Mouse (Mus musculus) heart, embryonic 11.5 days (tissue): ENCODE results near the gene Fancc. TPM values are rescaled to one million over a fixed set of nuclear protein-coding genes. Genes with fewer than 3 reads are reported as not detected.
A peak's percentile ranks its signal among the peaks of the same experiment; 100 is the strongest.

Source experiments
- ATAC-seq: fragments of 200-750 bp; cut with Nextera tagmentation; replicated peaks from 2 replicates; pipeline ENCODE4 v1.8.0; 2017; ENCODE audit warnings: moderate library complexity; ENCODE audit not compliant: insufficient number of reproducible peaks, low FRiP score, low TSS enrichment
- H3K27ac ChIP-seq: fragments of 300-500 bp; sonication (generic); 2 replicates; pipeline ENCODE4 v1.5.1; 2014; ENCODE audit warnings: mild to moderate bottlenecking, low read depth, low read length
- H3K27me3 ChIP-seq: fragments of 300-500 bp; sonication (generic); 2 replicates; pipeline ENCODE4 v1.6.1; 2014; ENCODE audit warnings: mild to moderate bottlenecking, low read length, mixed read lengths; ENCODE audit not compliant: control insufficient read depth, insufficient read depth
- H3K36me3 ChIP-seq: fragments of 300-500 bp; sonication (generic); 2 replicates; pipeline ENCODE4 v1.6.1; 2014; ENCODE audit warnings: mild to moderate bottlenecking, low read length, moderate library complexity, mixed read lengths; ENCODE audit not compliant: control insufficient read depth, insufficient read depth
- H3K4me1 ChIP-seq: fragments of 300-500 bp; sonication (generic); 2 replicates; pipeline ENCODE4 v1.6.1; 2014; ENCODE audit warnings: low read length; ENCODE audit not compliant: control insufficient read depth, insufficient read depth
- H3K4me2 ChIP-seq: fragments of 300-500 bp; sonication (generic); 2 replicates; pipeline ENCODE4 v1.6.1; 2014; ENCODE audit warnings: mild to moderate bottlenecking, moderate library complexity
- H3K4me3 ChIP-seq: fragments of 300-500 bp; sonication (generic); 2 replicates; pipeline ENCODE4 v1.5.1; 2014; ENCODE audit warnings: low read depth, low read length
- H3K9ac ChIP-seq: fragments of 300-500 bp; sonication (generic); 2 replicates; pipeline ENCODE4 v1.6.1; 2014; ENCODE audit warnings: mild to moderate bottlenecking, low read depth, low read length, moderate library complexity
- H3K9me3 ChIP-seq: fragments of 300-500 bp; sonication (generic); replicated peaks from 2 replicates; pipeline ENCODE4 v1.6.1; 2016; ENCODE audit warnings: low read length; ENCODE audit not compliant: control insufficient read depth
- WGBS: fragments of 180-500 bp; shearing (Covaris S2); extraction: QIAGEN DNeasy Blood & Tissue Kit; methylation state at CpG from one replicate; pipeline ENCODE4 v1.1.7; 2014; ENCODE audit not compliant: insufficient replicate concordance; 5-methylcytosine and 5-hydroxymethylcytosine counted together
- polyA plus RNA-seq: library from polyadenylated mRNA; unstranded; fragments of >200 nt; fragmentation: Nextera tagmentation; extraction: Ambion mirVana; gene quantifications from 2 replicates; pipeline ENCODE4 v1.2.1, GENCODE M21; 2014

Gene Fancc
- polyA plus RNA-seq, 1 experiment from 2014 or later: 12.3 TPM

GRCm38 (mm10) chr13:63256146-63256545 lies 240.9 kb downstream of the Fancc start:
- no peaks in the 10 kb centered on the region for H3K27me3 ChIP-seq
- H3K4me3 ChIP-seq: no peak overlapping the region
- peaks cover 3% of the 10 kb centered on the region for H3K36me3 ChIP-seq
- H3K9ac ChIP-seq: no peak overlapping the region
- no peak for ATAC-seq
- 0 out of 2 replicates have a peak overlapping the region, but pooled peaks have one; percentile 0 for H3K27ac ChIP-seq
- 81% methylated on average over 6 of the region's 6 CpGs for WGBS
- no peaks in the 10 kb centered on the region for H3K9me3 ChIP-seq
- no peak overlapping the region for H3K4me2 ChIP-seq
- peaks cover 73% of the 10 kb centered on the region for H3K4me1 ChIP-seq

GRCm38 (mm10) chr13:63255519-63256011 lies 241.5 kb downstream of the Fancc start:
- H3K4me3 ChIP-seq: no peak overlapping the region
- no peak for ATAC-seq
- no peak overlapping the region for H3K9ac ChIP-seq
- H3K4me2 ChIP-seq: no peak overlapping the region
- H3K9me3 ChIP-seq: no peaks in the 10 kb centered on the region
- H3K27ac ChIP-seq: peak overlapping the region; percentile 41; the same call in 1 of the 2 replicates
- 72% methylated on average over 5 of the region's 5 CpGs for WGBS
- H3K27me3 ChIP-seq: no peaks in the 10 kb centered on the region
- H3K36me3 ChIP-seq: peaks cover 3% of the 10 kb centered on the region
- H3K4me1 ChIP-seq: peaks cover 72% of the 10 kb centered on the region

GRCm38 (mm10) chr13:63253886-63254636 lies 243.0 kb downstream of the Fancc start:
- Histone ChIP-seq H3K9me3 (no peaks in the 10 kb centered on the region), H3K9ac (no peak overlapping the region), H3K4me3 (no peak overlapping the region), H3K4me1 (peaks cover 75% of the 10 kb centered on the region), H3K27me3 (no peaks in the 10 kb centered on the region), H3K36me3 (peaks cover 3% of the 10 kb centered on the region), H3K4me2 (no peak overlapping the region), H3K27ac (no peak overlapping the region)
- WGBS: 87% methylated on average over 7 of the region's 7 CpGs
- ATAC-seq: no peak

DNA sequence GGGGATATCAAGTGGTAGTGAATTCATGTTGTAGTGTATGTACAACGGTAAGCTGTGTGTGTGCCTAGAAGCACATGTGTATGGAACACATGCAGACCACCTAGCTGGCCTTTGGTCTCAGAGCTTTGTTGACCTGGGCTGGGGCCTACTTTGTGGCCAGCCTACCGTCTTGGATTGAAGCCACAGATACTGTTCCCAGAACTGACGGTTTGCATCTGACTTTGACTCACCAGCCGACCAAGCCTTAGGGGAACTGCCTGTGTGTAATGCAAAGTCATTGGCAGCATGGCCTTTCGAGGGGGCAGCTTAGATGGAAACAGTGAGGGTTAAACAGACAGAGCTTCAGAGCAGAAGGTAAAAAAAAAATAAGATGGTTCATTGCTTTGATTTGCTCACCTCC lies 243.9 kb downstream of the Fancc start:
- no peak for ATAC-seq
- no peaks in the 10 kb centered on the region for H3K27me3 ChIP-seq
- H3K27ac ChIP-seq: no peak overlapping the region
- 72% methylated on average over 5 of the region's 5 CpGs for WGBS
- peaks cover 3% of the 10 kb centered on the region for H3K36me3 ChIP-seq
- H3K4me2 ChIP-seq: no peak overlapping the region
- no peak overlapping the region for H3K9ac ChIP-seq
- H3K4me3 ChIP-seq: no peak overlapping the region
- H3K4me1 ChIP-seq: peaks cover 68% of the 10 kb centered on the region
- H3K9me3 ChIP-seq: no peaks in the 10 kb centered on the region

DNA sequence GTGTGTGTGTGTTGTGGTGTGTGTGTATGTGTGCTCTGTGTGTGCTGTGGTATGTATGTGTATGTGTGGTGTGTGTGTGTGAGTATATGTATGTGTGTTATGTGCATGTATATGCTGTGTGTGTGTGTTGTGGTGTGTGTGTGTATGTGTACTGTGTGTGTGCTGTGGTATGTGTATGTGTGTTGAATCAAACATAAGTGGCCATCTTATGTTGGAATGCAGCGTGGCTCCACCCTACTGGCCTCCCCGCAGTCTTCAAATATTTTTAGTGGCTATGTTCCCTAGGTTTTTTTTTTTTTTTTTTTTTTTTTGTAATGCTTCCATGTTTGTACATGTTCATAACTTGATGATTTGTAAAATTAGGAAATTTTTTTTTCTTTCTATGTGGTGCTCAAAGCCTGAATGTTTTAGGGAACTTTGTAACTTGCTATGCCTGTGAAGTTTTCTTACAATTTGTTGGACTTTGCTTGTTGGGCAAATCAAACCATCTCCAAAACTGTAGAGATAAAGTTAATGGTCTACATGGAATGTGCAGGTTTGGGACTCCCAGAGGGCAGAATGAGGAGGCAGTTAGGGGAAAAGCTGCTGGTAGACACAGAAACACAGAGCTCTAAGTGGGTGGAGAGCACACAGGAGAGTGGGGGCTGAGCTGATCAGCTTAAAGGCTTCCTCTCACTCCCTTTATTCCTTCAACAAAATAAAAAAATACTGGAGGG lies 244.6 kb downstream of the Fancc start:
- Histone ChIP-seq H3K27ac (0 out of 2 replicates have a peak overlapping the region, but pooled peaks have one; percentile 79), H3K4me3 (no peak overlapping the region), H3K36me3 (peaks cover 3% of the 10 kb centered on the region), H3K4me1 (peaks cover 63% of the 10 kb centered on the region), H3K9me3 (no peaks in the 10 kb centered on the region), H3K4me2 (no peak overlapping the region), H3K27me3 (no peaks in the 10 kb centered on the region), H3K9ac (no peak overlapping the region)
- 82% methylated on average over 2 of the region's 2 CpGs for WGBS
- ATAC-seq: no peak

DNA sequence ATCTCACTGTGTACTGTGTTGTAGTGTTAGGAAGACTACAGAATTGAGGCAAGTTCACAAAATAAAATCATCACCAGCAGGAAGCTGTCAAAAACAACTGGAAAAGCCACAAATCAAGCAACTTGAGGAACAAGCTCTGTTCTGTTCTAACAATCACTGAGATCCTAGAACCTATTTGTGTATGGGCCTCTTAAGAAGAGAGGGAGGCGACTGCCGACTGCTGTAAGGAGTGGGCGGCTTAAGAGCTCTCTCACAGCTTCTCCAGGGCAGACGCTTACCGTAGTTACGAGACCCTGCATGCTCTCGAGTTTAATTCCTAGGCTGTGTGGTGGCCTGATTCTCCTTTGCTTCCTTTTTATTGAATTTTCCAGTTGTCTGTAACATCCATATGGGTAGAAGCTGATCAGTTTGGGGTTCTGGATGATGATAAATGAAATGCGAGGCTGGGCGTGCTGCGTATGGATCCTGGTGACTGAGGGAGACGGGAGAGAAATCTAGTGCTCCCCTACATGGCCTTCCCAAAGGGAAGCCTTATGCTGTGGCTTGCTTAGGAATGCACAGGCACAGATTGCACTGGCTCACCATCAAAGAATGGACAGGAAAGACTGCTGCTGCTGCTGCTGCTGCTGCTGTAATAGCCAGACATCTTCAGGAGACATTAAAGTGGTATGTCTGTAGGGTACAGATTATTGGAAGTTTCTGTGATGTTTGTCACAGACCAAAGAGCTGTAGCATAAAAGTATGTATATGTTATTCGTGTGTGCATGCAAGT lies 245.8 kb downstream of the Fancc start:
- Histone ChIP-seq H3K27ac (peak overlapping the region; percentile 79), H3K36me3 (no peaks in the 10 kb centered on the region; the same call in 1 of the 2 replicates), H3K9me3 (no peaks in the 10 kb centered on the region), H3K27me3 (no peaks in the 10 kb centered on the region), H3K4me1 (peaks cover 70% of the 10 kb centered on the region), H3K9ac (peak overlapping the region; percentile 59), H3K4me2 (peak overlapping the region; percentile 48), H3K4me3 (no peak overlapping the region)
- 42% methylated on average over 12 of the region's 12 CpGs for WGBS
- no peak for ATAC-seq

GRCm38 (mm10) chr13:63250441-63250980 lies 246.6 kb downstream of the Fancc start:
- 91% methylated on average over 8 of the region's 8 CpGs for WGBS
- Histone ChIP-seq H3K9me3 (no peaks in the 10 kb centered on the region), H3K27ac (no peak overlapping the region), H3K4me3 (no peak overlapping the region), H3K36me3 (no peaks in the 10 kb centered on the region; the same call in 1 of the 2 replicates), H3K27me3 (no peaks in the 10 kb centered on the region), H3K9ac (no peak overlapping the region), H3K4me2 (no peak overlapping the region), H3K4me1 (peaks cover 69% of the 10 kb centered on the region)
- ATAC-seq: no peak
